Mouse (Mus musculus) CH12.LX (cell line): ENCODE data around the gene Flt3l.
A peak's percentile ranks its signal among the peaks of the same experiment; 100 is the strongest.

Experiments used
- CTCF ChIP-seq, 2 experiments: IDR thresholded peaks in 1 of 2; conservative IDR thresholded peaks in 1 of 2; 2 replicates each; pipeline ENCODE4 v1.5.1; 2011 to 2012; ENCODE audit warnings: low read depth in 2 of 2, low read length in 2 of 2, improper control_type of control experiment in 1 of 2, inconsistent platforms in 1 of 2, mild to moderate bottlenecking in 1 of 2, moderate library complexity in 1 of 2
- IRF4 ChIP-seq: IDR thresholded peaks from 2 replicates; pipeline ENCODE4 v1.6.1; 2014; ENCODE audit warnings: low read depth, mild to moderate bottlenecking, inconsistent platforms, low read length, improper control_type of control experiment
- JUN ChIP-seq: IDR thresholded peaks from 2 replicates; pipeline ENCODE4 v1.6.1; 2011; ENCODE audit warnings: low read depth, mild to moderate bottlenecking, low read length, improper control_type of control experiment, moderate library complexity; ENCODE audit not compliant: insufficient read depth
- MAX ChIP-seq: IDR thresholded peaks from 2 replicates; pipeline ENCODE4 v1.6.1; 2011; ENCODE audit warnings: low read length, improper control_type of control experiment
- POLR2A ChIP-seq: IDR thresholded peaks from 2 replicates; pipeline ENCODE4 v1.6.1; 2011; ENCODE audit warnings: low read depth, mild to moderate bottlenecking, improper control_type of control experiment, low read length
- POLR2AphosphoS2 ChIP-seq: IDR thresholded peaks from 2 replicates; pipeline ENCODE4 v1.6.1; 2011; ENCODE audit warnings: low read depth, low read length, improper control_type of control experiment
- USF2 ChIP-seq: conservative IDR thresholded peaks from 2 replicates; pipeline ENCODE4 v1.6.1; 2011; ENCODE audit warnings: low read depth, low read length, improper control_type of control experiment

GRCm38 (mm10) chr7:45154096-45154992 is 18.1 kb upstream of the Flt3l start, which contains the start of the genes Pih1d1 and Aldh16a1:
- TF ChIP-seq JUN: no peak
- no peak for TF ChIP-seq IRF4
- TF ChIP-seq POLR2A: peak; percentile 89
- peak in 1 of 2 experiments; percentile 50; a peak in 2 of 4 replicates for TF ChIP-seq CTCF (conservative IDR thresholded peaks at IDR 0.05 in 1 of 2, IDR thresholded peaks at IDR 0.05 in 1 of 2; ENCODE audit: low read depth in 2 of 2, low read length in 2 of 2)
- TF ChIP-seq USF2: no peak; the same call in 1 of the 2 replicates
- TF ChIP-seq MAX: peak; percentile 8; the same call in 1 of the 2 replicates
- TF ChIP-seq POLR2AphosphoS2: no peak
